Mouse (Mus musculus) forebrain, embryonic 10.5 days (tissue): ENCODE data around the gene Bag1. TPM values are rescaled to one million over a fixed set of nuclear protein-coding genes. Genes with fewer than 3 reads are reported as not detected.

ENCODE experiments used
- DNase-seq: peaks from one replicate; pipeline ENCODE4 v3.0.0-alpha.2; 2017; ENCODE audit warnings: low spot score; ENCODE audit errors: extremely low spot score
- H3K27ac ChIP-seq: fragments of 300-500 bp; sonication (generic); 2 replicates; pipeline ENCODE4 v1.5.1; 2016; ENCODE audit warnings: mild to moderate bottlenecking
- H3K27me3 ChIP-seq: fragments of 300-500 bp; sonication (generic); 2 replicates; pipeline ENCODE4 v1.6.1; 2016; ENCODE audit warnings: mild to moderate bottlenecking; ENCODE audit not compliant: poor library complexity, severe bottlenecking
- H3K36me3 ChIP-seq: fragments of 300-500 bp; sonication (generic); replicated peaks from 2 replicates; pipeline ENCODE4 v1.6.1; 2016; ENCODE audit warnings: mild to moderate bottlenecking, moderate library complexity
- H3K4me1 ChIP-seq: fragments of 300-500 bp; sonication (generic); 2 replicates; pipeline ENCODE4 v1.6.1; 2016
- H3K4me3 ChIP-seq: fragments of 300-500 bp; sonication (generic); 2 replicates; pipeline ENCODE4 v1.5.1; 2016; ENCODE audit warnings: mild to moderate bottlenecking, moderate library complexity
- H3K9me3 ChIP-seq: fragments of 300-500 bp; sonication (generic); 2 replicates; pipeline ENCODE4 v1.6.1; 2016; ENCODE audit warnings: mild to moderate bottlenecking, moderate library complexity
- WGBS: fragments of 180-500 bp; shearing (Covaris S2); methylation state at CpG from one replicate; pipeline ENCODE4 v1.1.7; 2016; 5-methylcytosine and 5-hydroxymethylcytosine counted together
- polyA plus RNA-seq: library from polyadenylated mRNA; unstranded; fragments of >200 nt; fragmentation: Nextera tagmentation; extraction: Ambion mirVana; gene quantifications from 2 replicates; pipeline ENCODE4 v1.2.1, GENCODE M21; 2016

The Bag1 gene
- polyA plus RNA-seq = 185 and 188 TPM in 2 replicates

DNA sequence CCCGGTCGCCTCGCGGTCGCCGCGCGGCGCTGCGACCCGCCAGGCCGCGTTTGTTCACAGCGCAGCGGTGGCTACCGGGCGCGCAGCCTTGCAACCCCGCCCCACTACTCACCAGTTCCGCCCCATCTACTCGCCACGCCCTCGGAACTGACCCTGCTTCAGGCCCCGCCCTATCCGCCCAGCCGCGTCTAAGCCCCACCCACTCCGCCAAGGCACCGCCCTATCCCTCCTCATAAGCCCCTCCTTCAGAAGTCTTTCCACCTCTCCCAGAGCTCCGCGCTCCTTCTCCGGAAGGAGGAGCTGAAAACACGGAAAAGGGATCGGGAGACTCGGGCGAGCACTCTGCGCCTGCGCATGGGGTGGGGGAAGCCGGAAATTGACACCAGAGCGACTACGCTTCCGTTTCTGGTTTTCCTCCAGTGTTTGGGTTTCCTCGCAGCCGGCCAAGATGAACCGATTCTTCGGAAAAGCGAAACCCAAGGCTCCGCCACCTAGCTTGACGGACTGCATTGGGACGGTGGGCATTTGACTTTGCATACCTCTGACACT, at the start of gene Bag1, which contains the start of gene Chmp5:
TSS of gene Bag1 (minus strand) at position 135 of the 549 bp plus-strand sequence.
TSS of gene Chmp5 (plus strand) at position 248 of the 549 bp plus-strand sequence.
- H3K4me1 ChIP-seq = peaks cover 24% of the 10 kb centered on the region
- peak within 1 kb of the TSS; percentile 93 for H3K27ac ChIP-seq
- peak; percentile 100 for DNase-seq
- H3K27me3 ChIP-seq = no peaks in the 10 kb centered on the region
- no peaks in the 10 kb centered on the region for H3K9me3 ChIP-seq
- WGBS = under 1% methylated on average over 50 of the region's 50 CpGs
- peaks cover 64% of the 10 kb centered on the region for H3K36me3 ChIP-seq
- H3K4me3 ChIP-seq = peak within 1 kb of the TSS; percentile 91

DNA sequence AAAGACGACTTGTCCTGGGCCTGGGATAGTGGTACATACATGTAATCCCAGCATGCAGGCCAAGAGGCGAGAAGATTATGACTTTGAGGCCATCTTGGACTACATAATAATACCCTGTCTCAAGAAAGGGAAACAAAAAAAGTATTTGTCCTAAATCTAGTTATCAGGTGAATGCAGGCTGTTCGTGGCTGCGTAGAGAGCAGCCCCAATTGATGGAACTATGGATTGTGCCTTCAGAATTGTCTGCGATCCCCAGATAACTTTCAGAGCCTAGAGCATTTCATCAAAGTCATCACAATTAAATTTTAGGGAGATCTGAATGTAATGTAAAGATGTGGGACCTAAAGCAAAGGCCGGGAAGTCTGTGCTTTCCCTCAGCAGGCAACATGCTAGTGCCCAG, 48.2 kb upstream of the Bag1 start:
- no peak for DNase-seq
- Histone ChIP-seq H3K27me3 (no peaks in the 10 kb centered on the region), H3K4me3 (no peak overlapping the region), H3K9me3 (no peaks in the 10 kb centered on the region), H3K36me3 (peaks cover 100% of the 10 kb centered on the region), H3K27ac (no peak overlapping the region), H3K4me1 (no peaks in the 10 kb centered on the region)
- 94% methylated on average over 6 of the region's 6 CpGs for WGBS

DNA sequence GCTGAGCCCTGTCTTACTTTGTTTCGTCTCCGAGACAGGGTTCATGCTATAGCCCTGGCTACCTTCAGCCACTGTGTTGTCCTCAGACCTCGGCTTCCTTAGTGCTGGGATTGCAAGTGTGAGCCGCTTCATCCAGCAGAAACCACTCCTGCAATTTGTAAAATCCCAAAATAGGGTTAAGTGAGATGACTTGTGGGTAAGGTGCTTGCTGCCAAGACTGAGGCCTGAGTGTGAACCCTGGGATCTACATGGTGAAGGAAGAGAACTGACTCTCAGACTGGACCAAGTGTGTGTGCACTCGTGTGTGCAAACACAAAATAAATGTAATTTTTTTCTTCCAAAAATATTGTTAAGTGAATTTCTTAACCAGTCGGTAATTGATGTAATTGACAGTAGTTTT, 41.5 kb upstream of the Bag1 start:
- H3K27me3 ChIP-seq = no peaks in the 10 kb centered on the region
- H3K4me3 ChIP-seq = no peak overlapping the region
- no peaks in the 10 kb centered on the region for H3K9me3 ChIP-seq
- 90% methylated on average over 6 of the region's 6 CpGs for WGBS
- H3K36me3 ChIP-seq = peaks cover 100% of the 10 kb centered on the region
- H3K27ac ChIP-seq = no peak overlapping the region
- no peaks in the 10 kb centered on the region for H3K4me1 ChIP-seq
- no peak for DNase-seq

DNA sequence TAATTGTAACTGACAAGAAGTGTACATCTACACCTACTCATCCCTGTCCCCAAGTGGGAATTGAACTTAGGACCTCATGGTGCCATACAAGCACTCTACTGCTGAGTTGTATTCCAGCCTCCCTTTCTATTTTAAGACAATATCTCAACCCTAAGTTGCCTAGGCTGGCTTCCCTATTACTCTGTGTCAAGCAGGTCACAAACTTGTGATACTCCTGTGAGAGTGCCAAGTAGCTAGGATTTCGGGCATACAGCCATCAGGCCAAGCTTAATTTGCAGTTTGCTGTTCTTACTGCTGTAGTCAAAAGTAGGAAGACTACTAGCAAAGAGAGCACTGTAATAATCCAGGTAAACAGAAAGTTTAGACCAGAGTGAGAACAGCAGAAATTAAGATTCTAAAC, 35.6 kb upstream of the Bag1 start:
- no peak overlapping the region for H3K4me3 ChIP-seq
- H3K27me3 ChIP-seq = no peaks in the 10 kb centered on the region
- H3K27ac ChIP-seq = no peak overlapping the region
- WGBS = 85% methylated on average over 1 of the region's 1 CpGs
- no peaks in the 10 kb centered on the region for H3K4me1 ChIP-seq
- no peak for DNase-seq
- peaks cover 100% of the 10 kb centered on the region for H3K36me3 ChIP-seq
- H3K9me3 ChIP-seq = no peaks in the 10 kb centered on the region

DNA sequence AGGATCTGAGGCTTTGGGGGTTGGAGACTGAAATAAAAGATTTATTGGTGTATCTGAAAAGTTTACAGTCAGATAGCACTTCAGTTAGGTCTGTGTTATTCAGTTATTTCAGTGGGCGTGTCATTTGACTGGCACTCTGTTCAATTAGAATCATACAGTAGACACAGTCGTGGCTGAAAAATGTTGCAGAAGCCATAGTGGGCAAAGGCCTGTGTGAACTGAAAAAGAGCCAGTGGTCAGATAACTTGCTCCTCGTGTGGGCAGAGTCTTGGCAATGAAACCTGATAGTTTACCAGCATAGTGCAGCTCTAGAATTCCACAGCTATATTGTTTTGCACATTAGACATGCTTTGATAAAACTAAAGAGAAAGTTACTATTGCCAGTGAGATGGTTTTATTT, 34.4 kb upstream of the Bag1 start:
- H3K4me3 ChIP-seq = no peak overlapping the region
- no peaks in the 10 kb centered on the region for H3K27me3 ChIP-seq
- no peak for DNase-seq
- H3K9me3 ChIP-seq = no peaks in the 10 kb centered on the region
- H3K36me3 ChIP-seq = peaks cover 100% of the 10 kb centered on the region
- H3K4me1 ChIP-seq = no peaks in the 10 kb centered on the region
- H3K27ac ChIP-seq = no peak overlapping the region
- whole genome bisulfite sequencing = 88% methylated on average over 3 of the region's 3 CpGs

DNA sequence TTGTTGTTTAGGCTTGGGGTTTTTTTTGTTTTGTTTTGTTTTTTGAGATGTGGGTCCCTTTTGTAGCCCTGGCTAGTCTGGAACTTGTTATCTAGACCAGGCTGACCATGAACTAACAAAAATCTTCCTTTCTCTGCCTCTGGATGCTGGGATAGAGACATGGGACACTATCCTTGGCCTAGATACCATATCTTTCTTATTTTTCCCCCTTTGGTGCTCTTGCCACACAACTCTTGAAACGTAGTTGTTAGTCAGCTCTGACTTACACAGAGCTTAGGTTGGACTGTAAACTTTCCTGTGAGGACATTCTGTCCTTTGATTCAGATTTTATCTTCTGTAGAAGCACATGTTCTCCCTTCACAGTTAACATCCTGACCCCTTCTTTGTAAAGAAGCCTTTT, 31.3 kb upstream of the Bag1 start:
- 88% methylated on average over 1 of the region's 1 CpGs for WGBS
- H3K27me3 ChIP-seq = no peaks in the 10 kb centered on the region
- H3K36me3 ChIP-seq = peaks cover 92% of the 10 kb centered on the region
- DNase-seq = no peak
- no peak overlapping the region for H3K27ac ChIP-seq
- H3K4me3 ChIP-seq = no peak overlapping the region
- H3K4me1 ChIP-seq = no peaks in the 10 kb centered on the region
- no peaks in the 10 kb centered on the region for H3K9me3 ChIP-seq

DNA sequence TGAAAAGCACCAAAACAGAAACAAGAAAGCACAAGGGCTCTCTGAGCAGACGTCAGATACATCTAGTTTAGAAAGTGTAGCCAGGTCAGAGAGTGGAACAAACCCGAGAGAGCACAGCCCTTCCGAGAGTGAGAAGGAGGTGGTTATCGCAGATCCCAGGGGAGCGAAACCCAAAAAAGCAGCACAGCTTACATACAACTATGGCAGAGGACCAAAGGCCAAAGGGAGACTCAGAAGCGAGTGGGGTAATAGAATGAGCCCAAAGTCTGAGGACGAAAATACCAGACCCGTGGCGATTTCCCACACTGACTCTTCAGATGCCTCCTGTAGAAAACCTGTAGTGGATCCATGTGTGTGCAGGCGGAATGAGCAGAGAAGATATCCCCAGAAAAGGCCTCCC, 28.6 kb upstream of the Bag1 start:
- 97% methylated on average over 10 of the region's 10 CpGs for WGBS
- Histone ChIP-seq H3K4me1 (peaks cover 11% of the 10 kb centered on the region), H3K9me3 (no peaks in the 10 kb centered on the region), H3K4me3 (no peak overlapping the region), H3K27me3 (no peaks in the 10 kb centered on the region), H3K36me3 (peaks cover 71% of the 10 kb centered on the region), H3K27ac (no peak overlapping the region)
- DNase-seq = no peak

DNA sequence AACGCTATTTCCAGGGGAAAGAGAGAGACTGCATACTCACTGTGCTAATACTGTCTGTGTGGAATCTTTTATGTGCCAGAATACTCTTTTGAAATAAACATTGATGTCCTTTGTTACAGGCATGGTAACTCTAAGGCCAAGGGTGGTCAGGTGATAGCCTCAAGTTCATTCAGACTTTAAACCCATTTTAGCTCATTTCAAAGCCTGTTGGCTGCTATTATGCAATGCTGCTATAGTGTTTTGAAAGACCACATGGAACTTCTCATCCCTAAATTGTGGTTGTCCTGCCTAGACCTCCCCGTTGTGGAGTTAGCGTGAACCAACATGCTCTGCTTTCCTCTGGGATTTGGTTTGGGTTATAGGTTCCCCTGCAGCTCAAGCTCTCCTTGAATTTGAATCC, 27.6 kb upstream of the Bag1 start:
- Histone ChIP-seq H3K27ac (no peak overlapping the region), H3K4me1 (peaks cover 12% of the 10 kb centered on the region), H3K9me3 (no peaks in the 10 kb centered on the region), H3K27me3 (no peaks in the 10 kb centered on the region), H3K4me3 (no peak overlapping the region), H3K36me3 (peaks cover 61% of the 10 kb centered on the region)
- no peak for DNase-seq
- 93% methylated on average over 3 of the region's 3 CpGs for WGBS

DNA sequence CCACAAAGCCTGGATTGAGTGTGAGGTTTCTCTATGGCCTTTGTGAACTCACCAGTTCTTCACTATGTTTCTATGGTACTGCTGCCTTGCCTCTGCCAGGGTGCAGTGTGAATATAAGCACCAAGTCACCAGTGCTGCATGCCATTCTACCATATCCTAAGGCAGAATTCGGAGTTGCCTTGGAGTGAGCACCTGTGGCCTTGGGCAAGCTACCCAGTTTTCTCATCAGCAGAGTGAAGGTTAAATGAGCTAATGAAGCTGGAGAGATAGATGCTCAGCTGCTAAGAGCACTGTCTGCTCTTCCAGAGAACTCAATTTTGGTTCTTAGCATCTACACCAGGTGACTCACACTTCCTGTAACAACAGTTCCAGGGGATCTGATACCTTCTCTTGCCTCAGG, 25.9 kb upstream of the Bag1 start:
- Histone ChIP-seq H3K9me3 (no peaks in the 10 kb centered on the region), H3K4me1 (peaks cover 19% of the 10 kb centered on the region), H3K36me3 (peaks cover 45% of the 10 kb centered on the region), H3K4me3 (no peak overlapping the region), H3K27me3 (no peaks in the 10 kb centered on the region), H3K27ac (no peak overlapping the region)
- DNase-seq = no peak
- 88% methylated on average over 1 of the region's 1 CpGs for WGBS

DNA sequence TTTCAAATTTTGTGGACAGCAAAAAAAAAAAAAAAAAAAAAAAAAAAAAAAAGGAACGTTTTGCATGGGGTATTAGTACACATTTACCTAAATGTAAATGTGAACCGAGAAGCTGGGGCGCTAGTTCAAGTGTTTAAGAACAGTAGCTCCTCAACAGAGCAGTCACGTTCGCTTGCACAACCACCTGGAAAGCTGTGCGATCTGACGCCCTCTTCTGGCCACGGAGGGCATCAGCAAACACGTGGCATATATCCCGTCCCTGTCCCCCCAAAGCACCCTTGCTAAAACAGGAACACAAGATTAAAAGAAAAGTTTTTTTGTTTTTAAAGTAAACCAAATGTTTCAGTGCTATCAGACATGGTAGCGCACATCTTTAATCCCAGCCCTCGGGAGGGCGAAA, 23.6 kb upstream of the Bag1 start:
- peak; percentile 48 for DNase-seq
- WGBS = 26% methylated on average over 13 of the region's 13 CpGs
- Histone ChIP-seq H3K4me1 (peaks cover 19% of the 10 kb centered on the region), H3K9me3 (no peaks in the 10 kb centered on the region), H3K36me3 (peaks cover 35% of the 10 kb centered on the region), H3K27ac (peak overlapping the region; percentile 94; the same call in 1 of the 2 replicates), H3K27me3 (no peaks in the 10 kb centered on the region), H3K4me3 (peak overlapping the region; percentile 97)

DNA sequence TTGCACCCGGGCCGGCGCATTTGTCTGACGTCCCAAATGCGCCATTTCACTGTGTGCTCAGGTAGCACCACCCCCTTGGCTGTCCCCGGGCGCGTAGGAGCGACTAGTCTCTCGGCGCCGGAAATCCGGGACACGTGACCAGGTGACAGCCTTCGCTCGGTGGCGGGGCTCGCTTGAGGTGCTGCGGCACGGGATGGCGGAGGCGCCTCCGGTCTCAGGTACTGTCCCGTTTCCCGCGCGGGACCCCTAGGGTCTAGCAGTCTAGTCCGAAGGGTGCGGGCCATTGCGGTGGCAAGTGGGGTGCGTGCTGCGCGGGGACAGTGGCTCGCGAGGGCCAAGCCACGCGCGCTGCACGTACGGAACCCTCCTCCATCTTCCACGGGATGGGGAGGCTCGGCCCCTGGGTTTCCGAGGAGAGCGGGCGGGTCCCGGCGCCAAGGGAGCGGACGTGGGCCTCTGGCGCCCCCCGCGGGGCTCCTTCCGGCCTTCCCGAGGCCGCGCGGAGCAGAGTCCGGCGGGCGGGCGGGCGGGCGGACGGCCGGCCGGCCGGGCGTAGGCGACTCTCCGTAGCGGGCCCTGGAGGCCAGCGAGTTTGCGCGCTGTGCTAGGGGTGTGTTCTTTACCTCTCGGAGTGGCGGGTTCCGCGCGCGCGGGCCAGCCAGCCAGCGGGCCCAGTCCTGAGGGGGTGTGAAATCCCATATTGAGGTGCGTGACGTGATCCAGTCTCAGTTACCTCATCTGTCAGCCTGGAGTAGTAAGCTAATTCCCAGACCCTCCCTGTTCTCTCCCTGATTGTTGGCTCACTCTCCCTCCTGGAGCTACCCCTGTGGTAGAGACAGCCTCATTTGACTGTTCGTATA, 23.0 kb upstream of the Bag1 start, which contains the start of gene Nfx1:
TSS of gene Nfx1 (plus strand) at position 65 of the 860 bp plus-strand sequence.
- peaks cover 19% of the 10 kb centered on the region for H3K4me1 ChIP-seq
- no peaks in the 10 kb centered on the region for H3K27me3 ChIP-seq
- DNase-seq = peak; percentile 96
- H3K27ac ChIP-seq = peak within 1 kb of the TSS; percentile 94
- peaks cover 35% of the 10 kb centered on the region for H3K36me3 ChIP-seq
- H3K4me3 ChIP-seq = peak within 1 kb of the TSS; percentile 97
- no peaks in the 10 kb centered on the region for H3K9me3 ChIP-seq
- under 1% methylated on average over 85 of the region's 85 CpGs for WGBS

DNA sequence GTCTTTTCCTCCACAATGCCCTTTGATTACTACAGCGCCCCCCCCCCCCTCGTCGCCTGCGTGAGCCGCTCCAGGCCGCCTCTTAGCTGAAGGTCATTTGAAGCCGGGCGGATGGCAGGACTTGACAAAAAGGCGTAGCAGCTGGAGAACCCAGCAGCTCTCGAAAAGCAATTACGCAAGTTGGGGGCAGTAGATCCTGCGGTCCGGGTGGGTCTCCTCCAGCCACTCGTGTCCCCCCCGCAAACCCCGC, 22.4 kb upstream of the Bag1 start:
- H3K9me3 ChIP-seq = no peaks in the 10 kb centered on the region
- H3K36me3 ChIP-seq = peaks cover 35% of the 10 kb centered on the region
- no peak for DNase-seq
- peaks cover 19% of the 10 kb centered on the region for H3K4me1 ChIP-seq
- WGBS = under 1% methylated on average over 16 of the region's 16 CpGs
- peak overlapping the region; percentile 97 for H3K4me3 ChIP-seq
- H3K27me3 ChIP-seq = no peaks in the 10 kb centered on the region
- peak overlapping the region; percentile 94 for H3K27ac ChIP-seq

DNA sequence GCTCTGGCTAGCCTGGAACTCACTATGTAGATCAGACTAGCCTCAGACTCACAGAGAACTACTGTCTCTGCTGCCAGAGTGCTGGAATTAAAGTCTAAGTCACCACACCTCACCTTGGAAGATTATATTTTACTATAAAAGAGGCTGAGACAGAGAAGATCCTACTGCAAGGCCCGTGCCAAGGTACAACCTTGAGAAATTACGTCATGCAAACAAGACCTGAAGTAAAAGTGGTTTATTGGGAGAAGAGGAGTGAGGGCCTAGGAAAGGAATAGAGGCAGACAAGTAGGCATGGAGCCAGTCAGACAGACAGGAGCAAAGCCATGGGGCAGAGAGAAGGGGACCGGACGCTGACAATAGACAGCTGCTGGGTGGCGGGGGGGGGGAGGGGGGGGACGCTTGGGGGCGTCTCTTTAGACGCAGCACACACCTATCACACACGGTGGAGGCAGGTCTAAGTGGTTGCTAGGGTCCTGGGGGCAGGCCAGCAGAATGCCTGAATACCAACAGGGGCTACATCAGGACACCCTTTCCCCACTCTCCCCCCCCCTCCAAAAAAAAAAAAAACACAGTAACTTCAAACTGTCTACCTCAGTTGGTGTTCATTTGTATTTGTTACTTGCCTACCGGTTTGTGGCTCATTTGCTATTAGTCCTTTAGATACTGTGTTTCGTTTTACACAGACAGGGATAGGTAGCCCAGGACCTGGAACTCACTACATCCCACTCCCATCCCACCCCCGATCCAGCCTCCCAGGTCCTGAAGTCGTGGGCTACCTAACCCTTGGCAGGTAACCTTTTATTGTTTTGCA, 21.9 kb upstream of the Bag1 start:
- Histone ChIP-seq H3K4me1 (peaks cover 19% of the 10 kb centered on the region), H3K9me3 (no peaks in the 10 kb centered on the region), H3K36me3 (peaks cover 37% of the 10 kb centered on the region), H3K27me3 (no peaks in the 10 kb centered on the region), H3K4me3 (peak overlapping the region; percentile 97), H3K27ac (peak overlapping the region; percentile 94)
- DNase-seq = no peak
- 17% methylated on average over 9 of the region's 13 CpGs for WGBS
